Mouse (Mus musculus) erythroblast, adult 5-6 weeks (primary cell): ENCODE results near the gene A230050P20Rik. TPM values are rescaled to one million over a fixed set of nuclear protein-coding genes. Genes with fewer than 3 reads are reported as not detected.

Source experiments
- ATAC-seq: replicated peaks from 2 replicates; pipeline ENCODE4 v1.8.0; 2016; ENCODE audit warnings: moderate number of reproducible peaks, mild to moderate bottlenecking, moderate TSS enrichment, inconsistent platforms; ENCODE audit not compliant: poor library complexity, low FRiP score, severe bottlenecking
- total RNA-seq, 2 experiments: library from RNA; stranded (forward) in 1 of 2; stranded (reverse) in 1 of 2; fragments of 150-400 nt in 1 of 2; fragments of 200-764, 138-1000 nt in 1 of 2; gene quantifications; 2 replicates each; pipeline versions ENCODE4 v1.2.3 to v1.2.4; 2015 to 2017; ENCODE audit warnings: low replicate concordance in 2 of 2

A230050P20Rik gene
- total RNA-seq, 2 experiments from 2014 or later, result 1.5 to 4.9 TPM

GRCm38 (mm10) chr9:20870211-20871173 is 2.0 kb downstream of the A230050P20Rik start:
- no peak for ATAC-seq

- no peak for ATAC-seq
Measured at GRCm38 (mm10) chr9:20872991-20873390, 4.5 kb downstream of the A230050P20Rik start.

- ATAC-seq, result no peak
Measured at GRCm38 (mm10) chr9:20873521-20873920, 5.1 kb downstream of the A230050P20Rik start.

DNA sequence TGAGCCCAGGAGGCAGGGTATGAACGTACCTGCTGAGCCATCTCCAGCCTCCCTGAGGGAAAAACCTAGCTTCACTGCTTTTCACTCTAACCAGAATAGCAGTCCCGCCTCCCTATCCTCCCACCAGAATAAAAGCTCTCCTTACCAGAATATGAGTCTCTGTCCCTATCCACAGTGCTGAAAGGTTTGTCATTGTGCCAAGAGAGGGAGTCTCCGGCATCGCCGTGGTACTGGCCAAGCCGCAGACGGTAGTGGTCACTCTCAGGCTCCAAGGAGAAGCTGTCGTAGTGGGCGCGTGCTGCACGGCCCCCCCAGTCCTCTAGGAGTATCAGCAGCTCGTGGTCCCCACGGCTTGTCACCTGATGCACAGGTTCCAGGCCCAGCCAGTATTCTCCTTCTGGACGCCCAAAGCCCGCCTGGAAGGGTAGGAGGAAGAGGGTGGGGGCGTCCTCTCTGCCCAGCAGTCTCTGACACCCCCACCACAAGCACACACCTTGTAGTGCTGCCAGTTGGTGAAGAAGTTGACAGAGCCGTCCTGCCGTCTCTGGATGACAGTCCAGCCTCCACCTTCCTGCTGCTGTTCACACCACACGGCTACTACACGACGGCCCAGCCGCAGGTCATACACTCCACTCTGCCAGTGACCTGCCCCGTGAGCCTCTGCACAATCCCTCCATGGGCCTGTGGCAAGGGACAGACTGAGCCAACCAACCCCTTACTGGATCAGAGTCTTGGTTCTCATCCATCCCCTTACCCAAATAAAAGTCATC is 6.8 kb downstream of the A230050P20Rik start:
- no peak for ATAC-seq

GRCm38 (mm10) chr9:20876318-20877117 is 8.1 kb downstream of the A230050P20Rik start:
- no peak for ATAC-seq

DNA sequence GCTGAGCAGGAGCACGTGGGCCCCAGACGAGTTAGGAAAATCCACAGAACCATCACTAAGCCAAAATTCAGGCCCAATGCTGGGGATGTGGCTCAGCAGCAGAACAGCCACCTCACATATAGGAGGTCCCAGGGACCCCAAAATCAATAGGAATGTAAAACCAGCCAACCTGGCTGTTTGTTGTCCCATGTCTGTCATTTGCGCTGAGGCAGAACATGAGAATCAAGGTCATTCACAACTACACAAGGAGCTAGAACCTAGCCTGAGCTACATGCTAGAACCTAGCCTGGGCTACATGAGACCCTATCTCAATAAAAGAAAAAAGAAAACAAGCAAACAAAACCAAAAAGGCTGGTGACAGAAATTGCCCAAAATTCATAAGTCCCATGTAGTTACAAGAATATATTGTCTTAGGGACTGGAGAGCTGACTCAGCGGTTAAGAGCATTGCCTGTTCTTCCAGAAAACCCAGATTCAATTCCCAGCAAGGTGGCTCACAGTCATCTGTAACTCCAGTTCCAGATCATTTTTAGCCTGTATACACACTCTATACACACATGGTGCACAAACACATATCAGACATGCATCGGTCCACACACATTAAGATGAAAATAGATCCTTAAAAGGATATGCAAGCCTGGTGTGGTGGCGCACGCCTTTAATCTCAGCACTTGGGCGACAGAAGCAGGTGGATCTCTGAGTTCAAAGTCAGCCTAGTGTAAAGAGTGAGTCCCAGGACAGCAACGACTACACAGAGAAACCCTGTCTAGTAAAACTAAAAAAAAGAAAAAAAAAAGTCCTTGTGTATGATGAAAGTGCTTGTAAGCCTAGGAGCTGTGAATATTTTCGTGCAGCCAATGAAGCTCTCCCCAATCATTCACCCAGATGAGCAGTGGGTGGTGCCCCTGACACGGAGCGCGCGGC is 8.9 kb downstream of the A230050P20Rik start:
- ATAC-seq, result no peak

DNA sequence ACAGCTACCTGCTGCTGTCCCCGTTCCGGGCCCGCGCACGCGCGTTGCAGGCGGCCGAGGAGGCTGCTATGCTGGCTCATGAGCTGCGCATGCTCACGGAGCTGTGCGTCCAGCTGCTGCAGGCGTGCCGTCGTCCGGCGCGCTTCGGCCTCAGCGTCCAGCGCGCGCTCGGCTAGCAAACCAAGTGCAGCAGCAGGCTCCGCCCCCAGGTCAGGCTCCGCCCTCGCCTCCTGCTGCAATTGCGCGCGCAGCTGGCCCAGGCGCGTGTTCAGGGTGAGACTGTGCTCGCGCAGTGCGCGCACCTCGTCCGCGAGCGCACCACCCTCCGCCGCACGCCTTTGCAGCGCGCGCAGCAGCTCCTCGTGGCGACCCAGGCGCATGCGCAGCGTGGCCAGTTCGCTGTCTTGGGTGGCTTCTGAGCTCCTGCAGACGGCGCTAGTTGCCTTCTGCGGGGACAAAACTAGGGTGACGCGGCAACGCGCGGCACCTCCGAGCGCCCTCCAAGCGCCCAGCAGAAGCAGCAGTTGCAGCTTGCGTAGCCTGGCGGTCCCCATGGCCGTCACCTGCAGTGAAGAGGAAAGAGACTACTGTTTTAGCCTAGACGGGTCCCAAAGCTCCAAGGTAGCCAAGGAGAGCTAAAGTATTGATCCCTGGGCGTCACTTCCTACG is 9.7 kb downstream of the A230050P20Rik start:
- peak; percentile 92 for ATAC-seq

DNA sequence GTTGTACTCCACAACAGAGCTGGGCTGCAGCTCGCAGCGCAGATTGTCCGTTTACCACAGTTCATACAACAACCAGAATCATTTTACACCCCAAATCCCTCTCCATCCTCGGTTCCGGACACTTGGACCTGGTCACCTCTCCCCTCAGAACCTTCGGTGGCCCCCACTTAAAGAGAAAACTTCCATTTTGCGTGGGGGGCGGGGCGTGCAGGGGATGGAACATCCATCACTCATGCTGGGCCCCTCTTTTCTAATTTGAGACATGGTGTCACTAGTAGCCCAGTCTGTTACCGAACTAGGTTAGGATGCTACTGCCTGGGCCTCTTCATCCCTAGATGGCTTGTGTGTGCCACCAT is 10.2 kb downstream of the A230050P20Rik start:
- ATAC-seq, result no peak

DNA sequence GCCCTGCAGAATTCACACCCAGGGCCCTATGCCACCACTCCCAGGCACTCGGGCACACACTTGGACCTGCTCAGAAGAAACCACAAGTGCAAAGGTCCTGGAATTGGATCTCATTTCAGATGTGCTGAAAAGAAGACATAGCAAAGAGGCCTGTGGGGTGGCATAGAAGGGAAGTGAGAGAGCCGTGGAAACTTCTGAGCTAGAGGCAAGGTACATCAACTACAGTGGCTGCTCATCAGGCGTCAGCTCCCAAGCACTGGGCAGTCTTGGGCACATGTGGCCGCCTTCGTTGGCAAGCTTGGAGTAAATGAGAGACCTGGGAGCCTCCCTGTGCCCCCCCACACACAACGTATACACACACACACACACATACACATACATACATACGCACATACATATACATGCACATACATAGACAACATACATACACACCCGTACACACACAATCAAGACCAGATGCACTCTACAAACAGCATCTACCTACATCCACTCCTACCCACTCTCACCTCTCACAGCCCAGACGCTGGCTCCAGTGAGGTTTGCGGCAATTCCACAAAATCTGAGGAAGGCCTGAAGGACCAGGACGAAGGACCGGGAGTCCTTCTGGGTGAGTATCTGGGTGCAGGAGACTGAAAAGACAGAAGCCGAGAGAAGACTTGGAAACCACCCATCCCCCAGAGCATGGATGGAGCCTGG is 10.8 kb downstream of the A230050P20Rik start, which contains the start of gene Angptl6:
Angptl6 (minus strand) TSS at position 631 of the 696 bp plus-strand sequence.
- no peak for ATAC-seq

DNA sequence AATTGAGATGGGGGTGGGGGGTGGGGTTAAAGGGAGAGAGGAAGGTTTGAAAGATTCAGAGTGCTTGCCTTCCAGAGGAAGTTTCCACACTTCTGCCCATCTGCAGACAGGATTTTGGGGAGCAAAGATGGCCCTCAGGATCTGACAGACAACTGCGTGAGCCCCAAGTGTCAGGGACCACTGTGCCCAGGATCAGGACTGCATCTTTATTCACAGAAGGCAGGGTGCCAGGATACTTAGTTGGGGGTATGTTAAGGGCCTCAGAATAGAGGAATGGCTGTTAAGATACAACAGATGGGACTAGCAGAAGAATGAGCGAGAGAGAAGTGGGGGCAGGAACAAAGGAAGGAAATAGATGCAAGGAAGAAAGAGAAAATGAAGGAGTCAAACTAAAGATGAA is 18.1 kb downstream of the A230050P20Rik start:
- no peak for ATAC-seq

DNA sequence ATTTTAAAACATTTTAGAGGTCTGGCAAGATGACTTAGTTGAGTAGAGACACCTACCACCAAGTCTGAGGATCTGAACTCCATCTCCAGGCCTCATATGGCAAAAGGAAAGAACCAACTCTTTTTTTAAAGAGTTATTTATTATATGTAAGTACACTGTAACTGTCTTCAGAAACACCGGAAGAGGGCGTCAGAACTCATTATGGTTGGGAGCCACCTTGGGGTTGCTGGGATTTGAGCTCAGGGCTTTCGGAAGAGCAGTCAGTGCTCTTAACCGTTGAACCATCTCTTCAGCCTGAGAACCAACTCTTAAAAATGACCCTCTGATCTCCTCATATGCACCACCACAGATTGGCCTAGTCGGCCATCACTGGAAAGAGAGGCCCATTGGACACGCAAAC is 18.7 kb downstream of the A230050P20Rik start:
- ATAC-seq, result no peak

- ATAC-seq, result peak; percentile 100
Measured at GRCm38 (mm10) chr9:20887704-20888385, 19.4 kb downstream of the A230050P20Rik start, which contains the start of gene Ppan. TSS of gene Ppan (plus strand) at chr9:20888175.

DNA sequence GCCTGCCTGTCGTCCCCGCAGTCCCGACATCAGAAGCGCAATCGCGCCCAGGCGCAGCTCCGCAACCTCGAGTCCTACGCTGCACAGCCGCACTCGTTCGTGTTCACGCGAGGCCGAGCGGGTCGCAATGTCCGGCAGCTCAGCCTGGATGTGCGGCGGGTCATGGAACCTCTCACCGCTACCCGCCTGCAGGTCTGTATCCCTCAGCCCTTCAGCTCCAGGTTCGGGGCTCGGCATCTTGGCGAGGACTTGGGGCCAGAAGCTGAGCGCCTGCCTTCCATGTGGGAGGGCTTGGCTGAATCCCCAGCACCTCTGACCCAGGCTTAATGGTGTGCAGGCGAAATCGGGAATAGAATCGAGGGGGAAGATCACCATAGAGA is 19.9 kb downstream of the A230050P20Rik start:
- ATAC-seq, result no peak

DNA sequence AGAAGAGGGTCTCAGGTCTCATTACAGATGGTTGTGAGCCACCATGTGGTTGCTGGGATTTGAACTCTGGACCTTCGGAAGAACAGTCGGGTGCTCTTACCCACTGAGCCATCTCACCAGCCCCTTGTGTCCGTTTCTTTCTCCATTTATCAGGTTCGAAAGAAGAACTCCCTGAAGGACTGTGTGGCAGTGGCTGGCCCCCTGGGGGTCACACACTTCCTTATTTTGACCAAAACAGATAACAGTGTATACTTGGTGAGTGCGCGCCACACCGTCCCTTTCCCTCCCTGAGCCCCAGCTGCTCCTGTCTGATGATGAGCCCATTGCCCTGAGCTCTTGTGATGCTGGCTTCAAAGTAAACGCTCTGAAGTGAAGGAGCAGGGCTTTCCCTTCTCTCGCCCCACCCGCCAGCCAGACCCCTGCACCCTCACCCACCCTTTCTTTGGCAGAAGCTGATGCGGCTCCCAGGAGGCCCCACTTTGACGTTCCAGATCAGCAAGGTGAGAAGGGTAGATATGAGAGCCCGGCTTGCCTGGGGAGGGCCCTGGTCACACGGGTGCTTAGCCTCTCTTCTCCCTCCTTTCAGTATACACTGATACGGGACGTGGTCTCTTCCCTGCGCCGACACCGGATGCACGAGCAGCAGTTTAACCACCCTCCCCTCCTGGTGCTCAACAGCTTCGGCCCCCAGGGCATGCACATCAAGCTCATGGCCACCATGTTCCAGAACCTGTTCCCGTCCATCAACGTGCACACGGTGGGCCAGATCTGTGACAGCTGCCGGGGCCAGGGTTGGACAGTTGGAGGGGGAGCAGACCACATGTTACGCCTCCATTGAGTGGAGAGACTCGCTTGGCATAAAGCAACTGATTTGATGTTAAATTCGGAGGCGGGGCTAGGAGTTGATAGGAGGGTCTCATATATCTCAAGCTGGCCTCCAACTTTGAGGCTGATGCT is 21.0 kb downstream of the A230050P20Rik start:
- ATAC-seq, result no peak

DNA sequence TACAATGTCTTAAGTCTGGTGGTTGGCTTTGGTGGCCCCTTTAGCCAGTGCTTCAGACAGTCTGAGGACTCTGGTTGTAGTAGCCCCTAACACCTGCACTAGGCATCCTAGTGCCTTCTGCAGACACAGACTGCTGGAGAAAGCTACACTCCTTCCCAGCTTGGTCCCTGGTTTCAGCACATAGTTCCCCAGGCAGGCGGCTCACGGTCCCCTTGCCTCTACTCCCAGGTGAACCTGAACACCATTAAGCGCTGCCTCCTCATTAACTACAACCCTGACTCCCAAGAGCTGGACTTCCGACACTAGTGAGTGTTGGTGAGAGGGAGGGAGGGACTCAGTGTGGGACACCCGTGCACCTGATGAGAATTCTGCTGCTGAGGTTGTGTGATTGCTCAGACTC is 22.0 kb downstream of the A230050P20Rik start:
- ATAC-seq, result no peak
